ENCODE assay signal across 8 mouse cellular contexts in the genomic region with DNA sequence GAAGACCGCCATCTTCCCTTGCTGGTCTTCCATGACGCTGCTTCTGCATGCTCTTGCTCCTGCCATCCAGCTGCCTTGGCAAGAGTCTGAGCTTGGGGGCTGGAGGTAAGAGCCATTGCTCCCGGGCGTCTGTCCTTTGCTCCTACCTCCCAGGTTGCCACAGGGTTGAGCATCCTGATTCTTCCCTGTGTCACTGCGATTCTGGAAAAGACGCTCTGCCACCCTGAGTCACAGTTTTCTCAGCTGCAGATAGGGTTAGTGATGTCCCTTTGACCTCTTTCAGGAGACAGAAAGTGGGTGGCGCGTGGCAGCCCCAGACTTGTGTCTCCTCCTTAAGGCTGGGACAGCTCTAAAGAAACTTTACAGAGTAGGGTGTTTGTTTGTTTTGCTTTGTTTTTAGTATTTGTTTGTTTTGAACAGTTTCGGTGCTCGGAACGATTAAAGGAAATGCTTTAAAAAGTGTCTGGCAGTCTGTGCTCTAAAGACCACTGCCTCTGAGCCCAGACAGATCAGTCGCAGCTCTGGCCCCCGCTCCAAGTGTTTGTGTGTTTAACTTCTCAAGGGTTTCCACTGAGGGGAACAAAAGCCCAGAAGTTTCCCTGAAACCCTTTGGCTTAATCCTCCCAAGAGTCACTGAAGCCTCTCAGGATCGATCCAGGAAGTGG.
DNase-seq lines count a peak whose midpoint lies in the region; ATAC-seq lines count a peak whose summit lies in the region.

No protein-coding gene starts in this region.

- no peak overlapping the region for H3K4me3 ChIP-seq in heart, embryonic 10.5 days
- H3K4me3 ChIP-seq in lung, embryonic 16.5 days (ENCODE audit: low read length): no peak overlapping the region
- no peak overlapping the region for H3K4me3 ChIP-seq in intestine, embryonic 15.5 days (replicated peaks)
- no peak overlapping the region for H3K4me3 ChIP-seq in stomach, embryonic 14.5 days (ENCODE audit: low read depth, low read length)

- H3K4me2 ChIP-seq in lung, embryonic 16.5 days (ENCODE audit: low read depth, low read length): peak overlapping the region; percentile 31
- H3K4me2 ChIP-seq in intestine, embryonic 15.5 days (replicated peaks): 0 out of 2 replicates have a peak overlapping the region, but pooled peaks have one; percentile 19
- no peak overlapping the region; the same call in 1 of the 2 replicates for H3K4me2 ChIP-seq in stomach, embryonic 14.5 days (replicated peaks; ENCODE audit: low read depth, low read length)

- H3K9me3 ChIP-seq in heart, embryonic 10.5 days: no peaks in the 10 kb centered on the region
- H3K9me3 ChIP-seq in lung, embryonic 16.5 days (ENCODE audit: control insufficient read depth, low read length): no peaks in the 10 kb centered on the region
- no peaks in the 10 kb centered on the region for H3K9me3 ChIP-seq in intestine, embryonic 15.5 days
- peaks cover 3% of the 10 kb centered on the region; the same call in 1 of the 2 replicates for H3K9me3 ChIP-seq in stomach, embryonic 14.5 days (ENCODE audit: control insufficient read depth, low read depth, low read length)

- peak; percentile 60 for ATAC-seq in lung, embryonic 16.5 days (ENCODE audit: low read depth)
- ATAC-seq in intestine, embryonic 15.5 days: no peak; the same call in 1 of the 2 replicates
- no peak for ATAC-seq in stomach, embryonic 14.5 days (ENCODE audit: insufficient number of reproducible peaks, insufficient read depth, low FRiP score, low read depth)

- H3K27me3 ChIP-seq in heart, embryonic 10.5 days (ENCODE audit: insufficient read depth, poor library complexity, severe bottlenecking): no peaks in the 10 kb centered on the region; the same call in 1 of the 2 replicates
- H3K27me3 ChIP-seq in lung, embryonic 16.5 days (ENCODE audit: control insufficient read depth, insufficient read depth, low read depth, low read length): no peaks in the 10 kb centered on the region
- no peaks in the 10 kb centered on the region for H3K27me3 ChIP-seq in intestine, embryonic 15.5 days (replicated peaks)
- H3K27me3 ChIP-seq in stomach, embryonic 14.5 days (ENCODE audit: control insufficient read depth, insufficient read depth, low read length): no peaks in the 10 kb centered on the region

- peak; percentile 62 for DNase-seq in heart, embryonic 10.5 days (ENCODE audit: low spot score)
- DNase-seq in heart, postnatal 14 days: no peak
- DNase-seq in lung, postnatal 14 days: no peak
- no peak for DNase-seq in adrenal gland, adult 8-10 months
- no peak for DNase-seq in right cerebral cortex, postnatal 25 days

- intact Hi-C loops in heart, postnatal 14 days (cut with DNase I): no loop called here

- WGBS in heart, embryonic 10.5 days: 53% methylated on average over 14 of the region's 14 CpGs
- 26% methylated on average over 14 of the region's 14 CpGs for WGBS in lung, embryonic 16.5 days
- WGBS in intestine, embryonic 15.5 days: 45% methylated on average over 14 of the region's 14 CpGs
- WGBS in stomach, embryonic 14.5 days: 41% methylated on average over 14 of the region's 14 CpGs

- no peaks in the 10 kb centered on the region for H3K36me3 ChIP-seq in heart, embryonic 10.5 days
- H3K36me3 ChIP-seq in lung, embryonic 16.5 days (ENCODE audit: control insufficient read depth, insufficient read depth, low read length): no peaks in the 10 kb centered on the region
- no peaks in the 10 kb centered on the region for H3K36me3 ChIP-seq in intestine, embryonic 15.5 days
- H3K36me3 ChIP-seq in stomach, embryonic 14.5 days (ENCODE audit: control insufficient read depth, insufficient read depth, low read length): no peaks in the 10 kb centered on the region

- peaks cover 40% of the 10 kb centered on the region for H3K4me1 ChIP-seq in heart, embryonic 10.5 days
- peaks cover 26% of the 10 kb centered on the region for H3K4me1 ChIP-seq in lung, embryonic 16.5 days (replicated peaks; ENCODE audit: control insufficient read depth, insufficient read depth, low read length)
- H3K4me1 ChIP-seq in intestine, embryonic 15.5 days (replicated peaks): peaks cover 18% of the 10 kb centered on the region; the same call in 1 of the 2 replicates
- peaks cover 10% of the 10 kb centered on the region for H3K4me1 ChIP-seq in stomach, embryonic 14.5 days (ENCODE audit: control insufficient read depth, insufficient read depth, low read length)

- H3K9ac ChIP-seq in lung, embryonic 16.5 days (ENCODE audit: low read length): 0 out of 2 replicates have a peak overlapping the region, but pooled peaks have one; percentile 14
- no peak overlapping the region for H3K9ac ChIP-seq in intestine, embryonic 15.5 days
- no peak overlapping the region for H3K9ac ChIP-seq in stomach, embryonic 14.5 days (replicated peaks; ENCODE audit: low read depth, low read length)

- peak overlapping the region; percentile 4; the same call in 1 of the 2 replicates for H3K27ac ChIP-seq in heart, embryonic 10.5 days
- peak overlapping the region; percentile 91 for H3K27ac ChIP-seq in lung, embryonic 16.5 days (ENCODE audit: low read length)
- H3K27ac ChIP-seq in intestine, embryonic 15.5 days: peak overlapping the region; percentile 44; the same call in 1 of the 2 replicates
- H3K27ac ChIP-seq in stomach, embryonic 14.5 days (ENCODE audit: low read length): peak overlapping the region; percentile 22; the same call in 1 of the 2 replicates

Comparison
In these comparisons a context has a peak if more than half of its experiments do, and no peak if none do; other contexts are left out.
1. H3K27ac ChIP-seq: peak in every context shown above with its lines; median percentile 91 in lung, embryonic 16.5 days; 44 in intestine, embryonic 15.5 days; 22 in stomach, embryonic 14.5 days; 4 in heart, embryonic 10.5 days.